Mouse (Mus musculus) heart, adult 2 months (tissue): ENCODE measurements at regions not wholly inside any gene's neighbourhood (a gene's known extent, or its start where the extent isn't known, plus 50 kb on each side); places are given as distances from the start of the nearest gene placed in this dataset.

Experiments used
- CTCF ChIP-seq: fragments of 200-600 bp; IDR thresholded peaks from 2 replicates; pipeline ENCODE4 v1.8.1; 2022; ENCODE audit warnings: antibody characterized with exemption, mild to moderate bottlenecking, moderate library complexity
- EP300 ChIP-seq: fragments of 200-500 bp; IDR thresholded peaks from 2 replicates; pipeline ENCODE4 v1.6.1; 2011; ENCODE audit warnings: low read depth, low read length, control low read depth; ENCODE audit not compliant: insufficient read depth
- POLR2A ChIP-seq: fragments of 200-500 bp; IDR thresholded peaks from 2 replicates; pipeline ENCODE4 v1.6.1; 2011; ENCODE audit warnings: mild to moderate bottlenecking, low read depth, low read length, control low read depth; ENCODE audit not compliant: insufficient read depth

DNA sequence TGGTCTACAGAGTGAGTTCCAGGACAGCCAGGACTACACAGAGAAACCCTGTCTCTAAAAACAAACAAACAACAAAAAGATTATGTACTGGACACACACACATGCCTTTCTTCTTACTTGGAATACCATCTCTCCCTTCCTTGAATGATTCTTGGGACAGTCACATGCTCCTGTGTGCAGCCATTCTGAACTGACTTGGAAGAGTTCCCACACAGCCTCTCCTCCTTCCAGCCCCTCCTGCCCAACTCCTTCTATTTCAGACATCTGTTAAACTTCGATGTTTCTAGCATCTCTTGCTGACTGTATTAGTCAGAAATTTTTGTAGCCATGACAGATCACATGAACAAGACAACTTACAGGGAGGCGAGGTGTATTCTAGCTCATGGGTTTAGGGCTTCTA, 60.9 kb upstream of the Egr2 start:
- TF ChIP-seq CTCF (no peak), POLR2A (no peak), EP300 (no peak)
